Mouse (Mus musculus) megakaryocyte-erythroid progenitor cell, adult 5 weeks (primary cell): ENCODE results near the gene Spg21. TPM values are rescaled to one million over a fixed set of nuclear protein-coding genes. Genes with fewer than 3 reads are reported as not detected.

Experiments
- polyA plus RNA-seq: library from polyadenylated mRNA; stranded (reverse); fragments of >175 nt; gene quantifications from 2 replicates; pipeline ENCODE4 v1.2.3, GENCODE M21; 2012

The Spg21 gene
- polyA plus RNA-seq, result 34.1 and 45.9 TPM in 2 replicates

DNA sequence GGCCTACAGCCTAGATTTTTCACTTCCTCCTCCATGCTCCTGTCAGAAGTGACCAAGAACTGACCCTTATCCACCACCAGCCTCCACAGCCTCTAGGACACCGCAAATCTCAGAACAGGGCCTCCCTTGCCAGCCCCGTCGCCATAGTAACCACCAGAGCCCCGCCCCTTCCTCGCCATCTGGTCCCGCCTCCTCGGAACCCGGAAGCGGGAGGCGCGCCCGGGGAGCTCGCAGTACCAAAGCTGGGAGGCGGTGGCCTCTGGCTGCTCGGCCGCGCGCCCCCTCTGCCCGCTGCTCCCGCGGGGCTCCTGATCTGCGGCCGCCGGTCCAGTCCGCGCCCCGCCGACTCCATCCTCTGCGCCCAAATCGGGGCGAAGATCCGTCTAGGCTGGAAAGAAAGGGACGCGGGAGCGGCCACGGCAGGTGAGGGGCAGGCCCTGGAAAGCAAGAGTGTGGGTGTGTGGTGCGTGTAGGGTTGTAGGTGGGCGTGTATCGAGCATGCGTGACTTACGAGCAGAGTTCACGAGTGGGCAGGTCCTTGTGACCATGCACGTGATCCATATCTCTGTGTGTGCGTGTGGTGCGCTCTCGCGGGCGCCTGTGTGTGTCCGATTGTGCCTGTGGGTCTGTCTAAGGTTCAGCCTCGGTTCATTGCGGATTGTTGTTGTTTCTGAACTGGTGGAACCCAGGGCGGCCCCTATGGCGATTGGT lies at the start of gene Spg21:
TSS of gene Spg21 (plus strand) at position 216 of the 711 bp plus-strand sequence.

DNA sequence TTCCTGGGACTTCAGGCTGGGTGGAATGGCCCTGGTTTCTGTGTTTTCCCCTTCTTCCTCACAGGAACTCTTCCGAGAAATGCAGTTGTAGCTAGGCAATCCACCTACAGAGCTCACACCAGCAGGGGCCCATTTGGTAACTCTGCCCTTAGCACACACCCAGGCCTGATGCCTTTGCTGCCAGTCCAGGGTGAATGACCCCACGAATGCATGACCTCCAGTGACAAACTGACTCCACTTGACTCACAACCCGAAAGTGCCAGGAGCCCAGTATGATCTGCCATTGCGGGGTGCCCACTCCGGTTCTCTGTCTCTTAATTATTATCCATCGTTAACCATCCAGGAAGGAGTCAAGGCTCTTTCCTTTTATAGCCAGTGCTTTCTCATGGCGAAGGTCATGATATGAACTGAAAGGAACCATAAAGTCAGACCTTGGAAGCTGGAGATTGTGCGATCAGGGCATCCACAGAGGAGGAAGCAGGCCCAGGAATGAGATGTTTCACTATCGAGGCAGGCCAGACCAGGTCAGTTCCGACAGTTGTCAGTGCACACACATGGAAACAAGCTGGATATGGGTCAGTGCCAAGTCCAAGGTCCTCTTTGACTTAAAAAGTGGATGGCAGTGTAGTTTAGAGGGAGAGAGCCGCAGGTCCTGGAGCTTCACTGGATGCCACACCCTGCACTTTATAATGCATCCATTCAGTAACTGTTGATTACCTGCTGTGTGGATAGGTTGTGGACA lies 37.8 kb upstream of the Spg21 start, which contains the start of gene Slc51b:
TSS of gene Slc51b (minus strand) at position 196 of the 742 bp plus-strand sequence.

DNA sequence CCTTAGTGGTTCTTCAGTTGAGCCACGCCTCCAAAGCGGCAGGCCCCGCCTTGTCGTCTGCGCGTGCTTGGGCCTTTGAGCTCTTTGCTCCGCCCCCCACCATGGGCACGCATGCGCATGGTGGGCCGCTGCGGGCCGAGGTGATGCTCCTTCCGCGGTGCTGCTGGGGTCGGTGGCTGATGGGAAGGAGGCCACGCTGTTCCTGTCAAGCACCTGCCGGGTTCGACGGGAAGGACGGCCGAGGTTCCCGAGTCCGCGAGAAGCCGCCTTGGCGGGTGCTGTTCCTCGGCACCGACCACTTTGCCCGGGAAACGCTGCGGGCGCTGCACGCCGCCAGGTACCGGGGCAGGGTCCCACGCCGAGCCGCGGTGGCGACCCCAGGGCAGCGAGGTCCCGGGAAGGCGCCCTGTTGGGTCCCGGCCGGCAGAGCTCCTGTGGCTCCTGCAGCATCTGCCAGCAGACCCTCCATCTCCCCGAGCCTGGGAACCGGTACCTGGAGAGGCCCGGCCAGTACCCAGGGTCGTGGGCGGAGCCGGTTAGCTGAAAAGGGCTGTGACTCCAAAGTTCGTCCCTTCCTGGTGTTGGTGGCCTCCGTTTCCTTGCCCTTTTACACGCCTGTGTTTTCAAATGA lies 25.0 kb upstream of the Spg21 start, which contains the start of gene Mtfmt:
TSS of gene Mtfmt (plus strand) at position 112 of the 631 bp plus-strand sequence.

DNA sequence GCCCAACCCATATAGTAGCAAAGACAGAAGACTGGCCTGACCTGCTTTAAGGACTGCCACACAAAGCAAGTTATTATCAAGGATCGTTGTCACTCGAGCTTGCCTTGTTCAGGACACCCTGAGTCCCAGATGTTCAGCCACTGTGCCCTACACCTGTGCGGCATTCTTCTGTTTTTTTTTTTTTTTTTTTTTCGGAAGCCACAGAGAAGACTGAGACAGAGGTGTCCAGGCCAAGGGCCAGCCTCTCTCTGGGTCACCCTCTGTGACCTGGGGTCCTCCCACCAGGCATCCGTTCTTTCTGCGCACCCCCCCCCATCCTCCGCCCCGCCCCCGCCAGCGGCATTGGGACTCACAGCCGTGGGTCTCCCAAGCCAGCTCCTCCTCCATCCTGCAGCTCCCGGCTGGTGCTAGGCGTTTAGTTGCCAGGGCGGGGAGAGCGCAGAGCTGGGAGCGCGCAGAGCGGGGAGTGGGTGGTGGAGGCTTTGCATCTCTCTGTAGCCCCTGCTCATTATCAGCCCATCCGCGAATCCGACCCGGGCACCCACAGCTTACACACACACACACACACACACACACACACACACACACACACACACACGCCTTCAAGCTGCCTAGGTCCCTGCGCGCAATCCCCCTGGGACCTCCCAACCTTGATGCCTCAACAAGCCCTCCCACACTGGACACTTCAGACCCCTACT lies 59.2 kb downstream of the Spg21 start, which contains the start of gene Ankdd1a:
TSS of gene Ankdd1a (minus strand) at position 387 of the 698 bp plus-strand sequence.

Other genes with a start within 250 kb of the Spg21 start
- not detected in 2 replicates for gene Cilp, start 195.8 kb upstream of the Spg21 start, polyA plus RNA-seq
- 8.5 and 10.5 TPM in 2 replicates for gene Clpx, start 166.7 kb upstream of the Spg21 start, polyA plus RNA-seq
- gene Pdcd7, start 114.8 kb upstream of the Spg21 start, polyA plus RNA-seq, result 34.2 and 42.0 TPM in 2 replicates
- 0.62 and 0.90 TPM in 2 replicates for gene Ubap1l, start 99.9 kb upstream of the Spg21 start, polyA plus RNA-seq
- 0.02 and 0.04 TPM in 2 replicates for gene Kbtbd13, start 69.3 kb upstream of the Spg21 start, polyA plus RNA-seq
- 0.13 and 0.40 TPM in 2 replicates for gene Rasl12, start 62.4 kb upstream of the Spg21 start, polyA plus RNA-seq
- not detected in 2 replicates for gene Slc51b, start 38.0 kb upstream of the Spg21 start, polyA plus RNA-seq
- 13.2 and 13.7 TPM in 2 replicates for gene Mtfmt, start 25.2 kb upstream of the Spg21 start, polyA plus RNA-seq
- gene Ankdd1a, start 59.2 kb downstream of the Spg21 start, polyA plus RNA-seq, result not detected in 2 replicates
- 65.7 and 78.4 TPM in 2 replicates for gene Plekho2, start 119.1 kb downstream of the Spg21 start, polyA plus RNA-seq
- gene Pif1, start 126.2 kb downstream of the Spg21 start, polyA plus RNA-seq, result 5.4 and 7.8 TPM in 2 replicates
- 10.2 and 16.2 TPM in 2 replicates for gene Rbpms2, start 168.7 kb downstream of the Spg21 start, polyA plus RNA-seq
- gene Oaz2, start 207.1 kb downstream of the Spg21 start, polyA plus RNA-seq, result 107 and 109 TPM in 2 replicates